Mouse (Mus musculus) heart, postnatal 0 days (tissue): ENCODE results near the gene Mab21l1.

Experiments
- CTCF ChIP-seq: IDR thresholded peaks from 2 replicates; pipeline ENCODE4 v1.5.1; 2016; ENCODE audit warnings: antibody characterized with exemption, control low read depth, low read depth
- EP300 ChIP-seq: IDR thresholded peaks from 2 replicates; pipeline ENCODE4 v1.6.1; 2016; ENCODE audit warnings: antibody characterized with exemption, low read depth

GRCm38 (mm10) chr3:55781429-55782055 is 768 bp upstream of the Mab21l1 start:
- no peak for TF ChIP-seq CTCF
- TF ChIP-seq EP300 = no peak
